Mouse (Mus musculus) erythroblast, adult 5-6 weeks (primary cell): ENCODE data around the gene Ascl3. TPM values are rescaled to one million over a fixed set of nuclear protein-coding genes. Genes with fewer than 3 reads are reported as not detected.
A peak's percentile ranks its signal among the peaks of the same experiment; 100 is the strongest.

Experiments used
- ATAC-seq: replicated peaks from 2 replicates; pipeline ENCODE4 v1.8.0; 2016; ENCODE audit warnings: moderate number of reproducible peaks, mild to moderate bottlenecking, moderate TSS enrichment, inconsistent platforms; ENCODE audit not compliant: poor library complexity, low FRiP score, severe bottlenecking
- total RNA-seq, 2 experiments: library from RNA; stranded (forward) in 1 of 2; stranded (reverse) in 1 of 2; fragments of 150-400 nt in 1 of 2; fragments of 200-764, 138-1000 nt in 1 of 2; gene quantifications; 2 replicates each; pipeline versions ENCODE4 v1.2.3 to v1.2.4; 2015 to 2017; ENCODE audit warnings: low replicate concordance in 2 of 2

The Ascl3 gene
- total RNA-seq, 2 experiments from 2014 or later, result not detected

- no peak for ATAC-seq
These were observed 18.0 kb downstream of the Ascl3 start for GRCm38 (mm10) chr7:109713434-109713982.

- no peak for ATAC-seq
These were observed 19.3 kb downstream of the Ascl3 start for GRCm38 (mm10) chr7:109712198-109712597.

- no peak for ATAC-seq
These were observed 21.5 kb downstream of the Ascl3 start for GRCm38 (mm10) chr7:109710069-109710468.

- no peak for ATAC-seq
These were observed 22.6 kb downstream of the Ascl3 start for GRCm38 (mm10) chr7:109708961-109709382.

- 0 out of 2 replicates have a peak, but pooled peaks have one; percentile 48 for ATAC-seq
These were observed 24.3 kb downstream of the Ascl3 start for GRCm38 (mm10) chr7:109707023-109707785.

GRCm38 (mm10) chr7:109704461-109704860 lies 27.1 kb downstream of the Ascl3 start:
- 0 out of 2 replicates have a peak, but pooled peaks have one; percentile 14 for ATAC-seq

- peak; percentile 52 for ATAC-seq
These were observed 27.5 kb downstream of the Ascl3 start for GRCm38 (mm10) chr7:109704016-109704377.

GRCm38 (mm10) chr7:109703190-109704015 lies 28.1 kb downstream of the Ascl3 start, which contains the start of the genes St5 and Akip1:
Gene St5 (minus strand): TSS chr7:109703605.
Gene Akip1 (plus strand): TSS chr7:109703690.
- ATAC-seq, result peak; percentile 87

GRCm38 (mm10) chr7:109702721-109703120 lies 28.8 kb downstream of the Ascl3 start:
- ATAC-seq, result no peak

GRCm38 (mm10) chr7:109700213-109700612 lies 31.3 kb downstream of the Ascl3 start:
- ATAC-seq, result no peak

GRCm38 (mm10) chr7:109695339-109695726 lies 36.2 kb downstream of the Ascl3 start:
- ATAC-seq, result no peak

GRCm38 (mm10) chr7:109694576-109695338 lies 36.8 kb downstream of the Ascl3 start:
- no peak for ATAC-seq

- ATAC-seq, result no peak
These were observed 40.6 kb downstream of the Ascl3 start for GRCm38 (mm10) chr7:109690961-109691360.

- ATAC-seq, result no peak
These were observed 41.4 kb downstream of the Ascl3 start for GRCm38 (mm10) chr7:109690101-109690500.

GRCm38 (mm10) chr7:109686585-109687128 lies 44.9 kb downstream of the Ascl3 start:
- no peak for ATAC-seq

GRCm38 (mm10) chr7:109680879-109681278 lies 50.6 kb downstream of the Ascl3 start:
- no peak for ATAC-seq

GRCm38 (mm10) chr7:109680284-109680683 lies 51.2 kb downstream of the Ascl3 start:
- ATAC-seq, result no peak
